Mouse (Mus musculus) brain, adult 2 months (tissue): ENCODE results near the gene 2610301B20Rik.
A peak's percentile ranks its signal among the peaks of the same experiment; 100 is the strongest.
"Not testable (repeated sequence)": the region's sequence is repeated elsewhere in the genome, so short reads cannot be mapped to it uniquely, and the experiment has no call there.

ENCODE experiments used
- DNase-seq: peaks from one replicate; pipeline ENCODE4 v3.0.0; 2011; ENCODE audit warnings: low read depth, low spot score

The 2610301B20Rik gene

DNA sequence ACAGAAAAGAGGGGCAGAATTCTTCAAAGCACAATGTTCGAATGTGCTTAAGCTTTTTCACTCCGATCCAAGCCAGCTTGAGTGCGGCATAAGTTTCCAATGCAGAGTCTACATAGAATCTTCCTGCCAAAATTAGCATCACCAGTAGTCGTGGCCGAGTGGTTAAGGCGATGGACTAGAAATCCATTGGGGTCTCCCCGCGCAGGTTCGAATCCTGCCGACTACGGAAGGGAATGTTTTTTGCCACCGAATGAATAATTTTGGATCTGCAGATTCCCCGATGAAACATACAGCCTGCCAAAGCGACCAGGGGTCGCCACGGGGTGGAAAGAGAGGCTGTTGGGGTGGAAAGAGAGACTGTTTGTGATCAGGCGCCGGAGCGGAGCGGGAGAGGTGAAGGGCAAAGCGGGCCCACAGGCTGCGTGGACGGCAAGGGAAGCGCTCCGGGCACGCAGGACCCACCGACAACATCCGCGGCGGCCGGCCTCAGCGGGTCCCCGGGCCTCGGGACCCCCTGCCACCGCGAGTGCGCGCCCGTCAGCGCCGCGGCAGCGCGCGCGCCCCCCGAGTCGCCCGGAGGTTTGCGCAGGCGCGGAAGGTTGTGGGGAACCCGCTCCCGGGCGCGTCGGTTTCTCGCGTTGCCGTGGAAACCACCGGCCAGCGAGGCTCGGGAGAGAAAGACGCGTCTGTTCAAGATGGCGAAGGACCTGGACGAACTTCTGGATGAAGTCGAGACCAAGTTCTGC lies at the start of gene 2610301B20Rik:
Gene 2610301B20Rik, plus strand, starts transcription at position 579 of the 746 bp plus-strand sequence.
- peak; percentile 97 for DNase-seq

DNA sequence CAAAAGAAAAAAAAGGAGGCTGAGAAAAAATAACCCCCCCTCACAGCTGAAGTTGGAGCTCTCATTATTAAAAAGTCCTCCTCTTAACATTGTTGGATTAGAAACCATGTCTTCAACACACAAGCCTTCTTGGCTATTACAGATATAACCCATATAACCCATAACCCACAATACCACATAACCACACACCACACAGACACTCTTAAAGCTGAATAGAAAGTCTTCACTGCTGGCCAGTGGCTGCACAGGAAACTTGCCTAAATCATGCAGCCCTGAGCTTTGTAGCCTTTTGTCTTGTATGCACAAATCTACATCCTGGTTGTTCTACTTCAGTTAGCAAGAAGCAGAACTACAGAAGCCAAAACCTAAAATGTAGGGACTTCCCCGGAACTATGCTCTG lies 41.0 kb upstream of the 2610301B20Rik start:
- no peak for DNase-seq

DNA sequence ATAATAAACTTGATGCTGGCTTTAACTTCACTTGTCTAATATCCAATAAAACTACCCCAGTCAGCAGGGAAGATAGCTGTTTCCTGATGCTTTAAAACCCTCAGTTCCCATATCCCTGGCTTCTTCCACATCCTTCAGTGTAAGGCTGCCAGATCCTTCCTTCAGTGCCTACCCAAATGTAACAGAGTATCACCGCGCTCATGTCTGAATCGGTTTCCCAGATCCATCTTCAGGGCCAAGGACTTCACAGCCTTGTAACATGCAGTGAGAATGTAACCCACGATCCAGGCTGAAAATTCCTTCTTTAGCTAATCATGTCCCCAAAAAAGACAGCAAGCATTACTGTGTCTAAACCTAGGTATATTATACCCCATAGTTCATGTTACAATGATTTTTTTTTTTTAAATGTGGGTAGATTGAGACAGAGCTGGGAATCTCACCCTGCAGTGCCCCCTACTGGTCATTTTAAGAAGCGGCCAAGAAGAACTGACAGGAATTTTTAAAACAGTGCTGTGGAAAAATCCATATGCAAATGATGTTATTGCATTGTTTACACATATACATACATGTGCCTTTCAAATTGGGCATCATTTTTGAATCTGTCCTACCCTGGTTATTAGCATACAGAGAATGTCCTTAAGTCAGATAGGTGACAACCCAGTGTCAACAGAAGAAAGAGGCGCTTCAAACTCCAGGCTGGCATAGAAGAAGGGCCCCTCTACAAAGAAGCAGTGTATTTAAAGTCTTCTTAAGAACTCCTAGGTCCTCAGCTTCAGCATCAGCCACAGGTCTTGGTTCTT lies 38.8 kb upstream of the 2610301B20Rik start:
- DNase-seq: peak; percentile 54

DNA sequence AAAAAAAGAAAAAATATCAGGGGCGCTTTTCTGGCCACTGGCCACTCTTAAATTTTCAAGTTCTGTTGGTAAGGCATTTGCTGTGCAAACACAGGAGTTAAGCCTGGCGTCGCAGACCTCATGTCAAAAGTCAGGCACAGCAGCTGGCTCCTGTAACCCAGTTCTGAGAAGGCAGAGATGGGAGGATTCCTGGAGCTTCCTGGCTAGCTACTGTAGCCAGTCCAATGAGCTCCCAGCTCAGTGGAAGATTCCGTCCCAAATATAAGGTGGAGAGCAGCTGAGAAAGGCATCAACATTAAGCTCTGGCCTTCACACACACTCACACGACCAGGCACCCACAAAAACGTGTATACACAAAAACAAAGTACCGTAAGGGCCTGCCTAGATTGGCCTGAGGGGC lies 28.4 kb upstream of the 2610301B20Rik start:
- no peak for DNase-seq

DNA sequence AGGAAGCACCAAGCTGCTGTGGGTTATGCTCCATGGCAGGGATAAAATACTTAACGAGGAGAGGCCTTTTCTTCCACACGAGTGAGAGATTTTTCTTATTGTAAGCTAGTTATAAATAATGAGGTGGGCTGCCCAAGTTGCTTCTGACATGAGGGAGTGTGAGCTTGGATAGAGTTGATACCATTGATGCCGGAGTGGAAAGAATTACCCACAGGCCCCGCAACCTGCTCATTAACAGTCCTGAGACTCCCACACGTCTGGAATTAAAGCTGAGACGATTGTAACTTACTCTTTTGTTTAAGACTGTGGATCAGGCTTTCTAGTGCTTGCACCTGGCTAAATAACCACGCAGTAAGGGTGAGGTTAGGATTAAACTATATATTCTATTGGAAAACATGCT lies 24.5 kb upstream of the 2610301B20Rik start:
- peak; percentile 39 for DNase-seq

DNA sequence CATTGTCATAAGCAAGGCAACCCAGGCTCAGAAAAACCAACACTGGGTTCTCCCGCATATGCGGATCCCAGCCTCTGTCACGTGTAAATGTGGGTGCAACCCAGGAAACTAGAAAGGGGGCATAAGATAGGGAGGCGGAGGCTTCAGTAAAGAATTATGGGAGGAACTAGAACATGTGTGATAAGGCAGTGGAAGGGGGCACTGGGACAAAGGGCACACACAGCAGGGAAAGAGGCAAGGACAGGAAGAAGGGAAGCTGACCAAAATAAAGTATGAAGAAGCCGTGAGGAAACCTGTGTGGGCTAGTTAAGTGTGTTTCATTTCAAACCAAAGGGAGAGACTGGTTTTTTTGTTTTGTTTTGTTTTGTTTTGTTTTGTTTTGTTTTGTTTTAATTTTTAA lies 23.3 kb upstream of the 2610301B20Rik start:
- DNase-seq: no peak

DNA sequence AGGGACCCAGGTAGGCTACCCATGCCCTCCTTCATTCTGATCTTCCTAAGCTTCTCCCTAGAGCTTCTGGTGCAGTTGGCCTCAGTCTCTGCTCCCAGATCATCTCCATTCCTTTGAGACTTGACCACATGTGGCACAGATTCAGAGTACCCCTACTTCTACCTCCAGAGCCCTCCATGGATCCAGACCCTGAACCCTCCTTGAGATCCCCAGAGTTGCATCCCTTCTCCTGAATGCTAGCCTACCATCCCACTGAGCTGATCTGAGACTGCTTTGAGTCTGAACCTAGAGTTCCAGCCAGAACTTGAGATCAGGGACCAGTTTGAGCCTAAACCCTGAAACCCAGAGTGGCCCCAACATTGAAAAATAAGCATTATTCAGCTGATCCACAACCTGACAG lies 15.1 kb upstream of the 2610301B20Rik start:
- no peak for DNase-seq

DNA sequence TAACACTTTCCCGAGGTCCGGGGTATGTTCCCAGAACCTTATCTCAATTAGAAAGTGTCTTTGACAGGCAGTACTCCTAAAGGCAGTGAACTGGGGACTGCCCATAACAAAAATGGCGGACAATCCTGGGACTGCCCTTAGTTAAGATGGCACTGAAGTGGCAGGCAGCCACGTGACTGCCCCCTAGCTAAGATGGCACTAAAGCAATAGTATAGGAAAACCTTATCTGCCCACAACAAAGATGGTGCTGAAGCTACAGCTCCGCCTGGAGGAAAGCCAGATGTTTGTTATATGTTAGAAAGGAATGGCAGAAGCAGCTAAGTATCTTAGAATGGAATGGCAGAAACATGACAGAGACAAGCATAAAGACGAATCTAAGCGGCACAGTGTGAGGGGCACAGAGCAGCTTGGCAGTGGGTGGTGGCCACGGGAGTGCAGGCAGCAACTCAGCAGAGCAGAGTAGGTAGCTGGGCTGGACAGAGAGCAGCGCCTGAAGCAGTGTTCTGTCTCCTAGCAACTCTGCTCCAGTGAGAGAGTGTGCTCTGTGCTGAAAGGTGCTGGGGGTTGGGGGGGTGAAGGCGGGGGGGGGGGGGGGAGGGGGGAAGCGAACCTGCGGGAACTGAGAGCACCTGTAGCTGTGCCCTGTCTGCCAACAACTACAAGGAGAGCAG lies 14.3 kb upstream of the 2610301B20Rik start:
- DNase-seq: peak; percentile 29

DNA sequence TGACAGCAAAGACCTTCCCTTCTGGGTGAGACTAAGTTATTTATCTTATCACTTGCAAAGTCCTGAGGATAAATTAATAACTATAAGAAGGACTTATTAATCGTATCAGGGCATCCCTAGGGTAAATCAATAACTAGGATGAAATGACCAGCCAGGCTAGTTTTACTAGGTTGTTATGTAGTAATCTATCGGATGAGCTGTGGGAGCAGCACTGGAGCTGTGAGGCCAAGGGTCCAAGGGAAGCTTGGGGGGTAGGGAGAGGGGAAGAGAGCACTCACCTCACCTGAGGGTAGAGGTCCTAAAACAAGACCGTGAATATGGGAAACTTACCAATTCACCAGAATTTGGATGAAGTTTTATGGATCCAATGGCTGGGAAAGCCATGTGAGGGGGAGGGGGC lies 13.5 kb upstream of the 2610301B20Rik start:
- DNase-seq: no peak

DNA sequence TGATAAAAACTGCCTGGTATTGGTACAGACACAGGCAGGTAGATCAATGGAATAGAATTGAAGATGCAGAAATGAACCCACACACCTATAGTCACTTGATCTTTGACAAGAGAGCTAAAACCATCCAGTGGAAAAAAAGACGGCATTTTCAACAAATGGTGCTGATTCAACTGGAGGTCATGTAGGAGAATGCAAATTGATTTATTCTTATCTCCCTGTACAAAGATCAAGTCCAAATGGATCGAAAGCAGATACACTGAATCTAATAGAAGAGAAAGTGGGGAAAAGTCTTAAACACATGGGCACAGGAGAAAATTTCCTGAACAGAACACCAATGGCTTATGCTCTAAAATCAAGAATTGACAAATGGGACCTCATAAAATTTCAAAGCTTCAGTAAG lies 11.4 kb upstream of the 2610301B20Rik start:
- not testable (repeated sequence) for DNase-seq

DNA sequence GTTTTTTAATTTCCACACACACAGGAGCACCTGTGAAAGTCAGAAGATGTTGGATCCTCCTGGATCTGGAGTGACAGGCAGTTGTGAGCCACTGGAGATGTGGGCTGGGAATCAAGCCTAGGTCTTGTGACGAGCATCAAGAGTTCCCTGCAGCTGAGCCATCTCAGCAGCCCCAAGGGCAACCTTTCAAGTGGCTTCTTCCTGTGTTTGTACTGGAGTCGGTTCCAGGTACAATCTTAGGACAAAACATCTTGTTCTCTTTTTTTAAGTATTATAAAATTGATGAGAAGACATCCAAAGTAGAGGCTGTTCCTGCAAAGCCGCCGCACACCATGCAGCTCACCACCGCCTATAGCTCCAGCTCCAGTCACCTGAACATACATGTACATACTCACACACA lies 2.1 kb upstream of the 2610301B20Rik start:
- DNase-seq: no peak

DNA sequence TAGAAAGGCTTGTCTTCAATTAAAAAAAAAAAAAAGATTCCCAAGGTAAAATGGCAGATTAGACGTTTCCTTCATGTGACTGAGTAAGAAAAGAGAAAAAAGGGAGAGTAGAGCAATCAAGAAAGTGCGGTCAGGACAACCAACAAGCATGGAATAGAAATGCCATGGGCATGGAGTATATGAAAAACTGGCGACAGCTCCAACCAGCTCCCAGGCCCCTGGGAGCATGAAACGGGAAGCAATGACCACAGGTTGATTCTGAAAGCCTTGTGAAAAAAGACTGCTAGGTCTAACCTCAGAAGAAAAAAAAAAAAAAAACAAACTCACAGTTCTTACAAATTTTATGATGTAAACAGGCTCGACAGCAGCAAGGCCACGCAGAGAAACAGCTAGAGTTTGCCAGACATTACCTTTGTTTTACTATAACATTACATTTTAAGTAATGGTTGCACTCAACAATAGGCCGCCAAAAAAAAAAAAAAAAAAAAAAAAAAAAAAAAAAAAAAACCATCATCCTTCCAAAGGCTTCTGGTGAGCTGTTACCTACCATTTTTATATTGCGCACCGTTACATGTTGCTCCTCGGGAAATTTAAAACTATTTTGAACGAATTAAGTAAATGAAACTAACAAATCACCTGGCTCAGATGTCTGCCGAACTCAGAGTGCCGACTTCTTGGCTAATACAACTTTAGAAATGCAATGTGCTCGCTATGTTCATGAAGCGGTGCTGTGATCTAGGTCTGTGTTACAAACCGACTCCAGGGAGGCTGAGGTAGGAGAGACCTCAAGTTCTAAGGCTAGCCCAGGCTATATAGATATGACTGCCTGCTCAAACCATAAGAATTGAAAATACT lies 1.4 kb upstream of the 2610301B20Rik start:
- peak; percentile 61 for DNase-seq

DNA sequence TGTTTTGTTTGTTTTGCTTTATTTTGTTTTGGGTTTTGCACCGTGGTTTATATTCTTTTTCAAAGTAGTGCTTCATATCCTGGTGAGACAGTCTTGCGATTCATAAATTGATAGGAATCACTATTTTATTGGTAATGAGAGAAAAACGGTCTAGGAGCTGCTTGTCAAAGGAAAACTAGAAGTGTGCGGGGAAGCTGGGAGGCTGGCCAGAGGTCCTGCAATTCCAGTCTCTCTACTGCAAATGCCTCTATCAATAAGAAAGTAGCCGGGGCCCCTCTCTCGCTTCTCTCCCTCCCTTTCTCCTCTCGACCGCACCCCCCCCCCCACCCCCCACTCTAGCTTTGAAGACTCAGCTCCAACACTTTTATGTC lies 764 bp upstream of the 2610301B20Rik start:
- no peak for DNase-seq

DNA sequence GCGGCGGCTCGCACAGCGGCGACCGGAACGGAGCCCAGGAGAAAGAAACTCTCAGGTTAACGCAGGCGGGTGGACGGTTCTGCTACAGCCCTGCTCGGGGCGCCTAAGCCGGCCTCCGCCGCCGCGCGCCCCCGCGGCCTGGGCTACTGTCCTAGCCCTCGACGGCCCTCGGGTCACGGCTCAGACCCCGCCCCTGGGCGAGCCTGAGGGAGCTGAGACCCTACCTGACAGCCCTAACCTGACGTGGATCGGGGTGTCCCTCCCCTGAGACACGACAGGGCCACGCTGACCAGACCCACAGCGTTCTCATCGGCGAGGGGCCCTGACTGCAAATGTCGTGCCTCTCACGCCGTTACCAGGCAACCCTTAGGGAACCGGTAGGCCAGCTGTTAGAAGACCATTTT lies 422 bp downstream of the 2610301B20Rik start:
- DNase-seq: peak; percentile 51

DNA sequence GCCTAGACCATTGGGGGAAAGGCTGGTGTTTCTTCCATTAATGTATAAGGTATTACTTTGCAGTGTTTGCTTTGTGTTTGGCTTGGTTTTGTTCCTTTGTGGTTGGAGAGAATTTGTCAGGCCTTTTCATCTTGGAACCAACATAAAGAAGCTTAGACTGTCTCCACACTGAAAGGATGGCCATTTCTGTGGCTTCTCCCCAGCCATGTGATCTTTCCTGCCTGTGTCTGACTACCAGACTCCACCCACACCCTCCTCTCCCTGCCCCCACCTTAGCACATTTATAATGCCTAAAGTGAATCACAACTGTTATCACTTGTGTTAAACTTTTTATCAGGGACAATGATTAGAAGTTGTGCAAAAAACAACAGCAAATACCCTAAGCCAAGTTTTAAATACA lies 1.1 kb downstream of the 2610301B20Rik start:
- DNase-seq: peak; percentile 74

DNA sequence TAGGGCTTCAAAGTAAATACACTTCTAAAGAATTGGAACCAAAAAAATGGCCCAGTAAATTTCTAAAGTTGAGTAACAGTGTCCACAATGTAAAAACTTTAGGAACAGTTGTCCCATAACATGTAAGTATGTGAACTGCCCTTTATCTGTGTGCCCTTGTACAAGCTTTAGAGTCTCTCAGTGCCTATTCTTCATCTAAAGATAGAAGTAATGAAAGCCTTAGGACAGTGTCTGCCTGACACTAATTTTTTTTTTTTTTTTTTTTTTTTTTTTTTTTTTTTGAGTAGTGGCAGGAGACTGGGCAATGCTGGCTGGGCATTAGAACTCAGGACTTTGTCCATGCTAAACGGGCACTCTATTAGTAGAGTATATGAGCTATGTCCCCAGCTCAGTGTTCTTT lies 2.8 kb downstream of the 2610301B20Rik start:
- DNase-seq: no peak

DNA sequence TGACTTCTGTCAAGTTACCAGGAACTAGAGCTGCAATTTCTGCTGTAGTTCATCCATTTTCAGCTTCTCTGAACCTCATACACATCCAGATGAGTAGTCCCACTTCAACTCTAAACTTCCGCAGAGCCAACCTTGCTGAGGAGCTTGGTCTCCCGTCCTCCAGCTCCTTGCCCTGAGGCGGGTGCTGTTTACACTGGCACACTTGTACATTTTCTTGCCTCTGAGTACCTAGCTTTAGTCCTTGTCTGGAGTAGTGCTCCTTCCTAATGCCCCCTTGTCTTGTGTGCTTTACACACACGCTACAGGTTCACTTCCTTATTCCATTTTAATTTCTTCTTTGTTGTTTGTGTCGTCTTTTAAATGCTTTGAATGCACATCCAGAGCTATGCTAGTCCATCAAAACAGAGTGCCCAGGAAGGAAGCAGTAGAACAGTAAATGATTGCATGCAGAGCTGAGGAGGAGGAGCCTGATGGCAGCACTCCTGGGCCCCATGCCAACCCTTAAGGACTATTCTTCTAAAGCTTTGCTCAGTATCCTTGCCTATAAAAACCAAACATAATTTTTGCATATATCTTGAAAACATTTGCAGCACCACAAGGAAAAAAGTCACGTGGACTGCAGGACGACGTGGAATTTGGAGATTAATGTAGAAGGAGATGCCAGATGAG lies 9.6 kb downstream of the 2610301B20Rik start:
- DNase-seq: no peak

DNA sequence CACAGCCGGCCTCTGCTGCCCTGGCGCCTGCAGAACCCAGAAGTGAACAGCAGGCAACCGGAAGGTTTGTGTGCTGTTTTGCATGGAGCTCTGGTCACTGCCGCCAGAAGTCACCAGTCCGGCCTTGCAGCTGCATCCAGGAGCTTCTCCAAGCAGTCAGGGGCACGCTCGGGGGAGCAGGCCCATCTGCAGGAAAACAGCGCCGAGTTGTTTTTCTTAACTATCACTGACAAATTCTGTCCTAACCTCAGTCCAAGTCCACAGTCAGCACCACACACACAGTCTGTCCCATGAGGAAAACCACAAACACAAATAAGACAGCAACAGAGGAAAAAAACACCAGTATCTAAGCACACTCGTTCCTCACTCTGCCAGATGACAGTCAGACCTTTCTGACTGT lies 14.5 kb downstream of the 2610301B20Rik start:
- DNase-seq: no peak

DNA sequence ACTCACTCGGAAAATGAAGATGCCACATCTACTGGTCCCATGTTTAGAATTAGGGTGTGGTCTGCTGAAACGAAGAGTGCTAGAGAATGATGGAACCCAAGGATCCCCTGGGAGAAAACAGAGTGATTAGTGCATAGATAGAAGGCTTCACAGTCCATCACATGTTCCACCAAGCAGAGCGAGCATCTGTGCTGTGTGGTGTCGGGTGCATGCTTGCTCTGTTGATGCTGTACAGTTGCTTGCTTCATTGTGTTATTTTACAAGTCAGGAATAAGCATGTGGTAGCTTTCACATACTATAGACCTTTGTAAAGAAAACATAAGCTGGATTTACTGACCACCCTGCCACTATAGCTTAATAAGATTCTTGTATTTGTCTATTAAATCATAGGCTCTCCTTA lies 22.0 kb downstream of the 2610301B20Rik start:
- no peak for DNase-seq

DNA sequence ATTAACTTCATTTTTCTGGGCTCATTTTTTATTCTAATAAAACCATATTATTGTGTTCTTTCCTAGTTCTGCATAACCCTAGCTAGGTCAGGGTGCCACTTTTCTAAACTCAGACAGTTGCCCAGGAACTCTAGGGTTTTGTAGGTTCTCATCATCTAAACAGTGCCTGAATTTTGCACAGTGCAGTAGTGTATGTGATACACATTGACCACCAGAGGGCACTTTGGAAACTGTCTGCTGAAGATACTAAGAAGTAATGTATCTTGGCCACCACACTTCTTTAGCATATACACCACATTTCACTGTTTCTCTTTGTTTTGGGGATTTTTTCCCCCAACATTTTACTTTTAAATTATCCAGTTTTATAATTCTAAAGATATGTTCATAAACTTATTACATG lies 22.6 kb downstream of the 2610301B20Rik start:
- DNase-seq: peak; percentile 72

DNA sequence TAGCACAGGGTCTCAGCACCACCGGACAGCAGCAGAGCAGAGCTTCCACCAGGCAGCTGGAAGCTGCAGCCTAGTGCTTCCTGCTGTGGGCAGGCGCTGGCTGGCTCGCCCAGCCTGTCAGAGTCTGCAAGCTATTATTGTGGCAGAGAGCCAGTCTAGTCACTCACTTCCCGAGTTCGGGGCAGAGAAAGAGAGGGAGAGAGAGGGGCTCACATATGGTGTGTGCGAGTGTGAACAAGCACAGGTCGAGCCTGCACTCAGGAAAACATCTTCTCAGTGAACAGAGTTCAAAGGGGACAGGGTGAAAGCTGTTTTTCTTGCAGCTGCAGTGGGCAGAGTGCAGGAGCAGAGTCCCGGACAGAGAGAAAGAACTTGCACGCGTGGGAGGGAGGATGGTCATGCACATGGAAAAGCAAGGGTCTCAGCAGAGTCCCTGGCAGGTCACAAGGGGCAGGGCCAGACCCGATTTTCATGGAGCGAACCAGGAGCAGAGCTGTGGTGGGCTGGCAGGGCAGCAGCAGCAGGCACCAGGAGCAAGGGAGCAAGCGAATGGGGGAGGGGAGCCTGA lies 31.0 kb downstream of the 2610301B20Rik start:
- DNase-seq: peak; percentile 11
